8 mouse cellular contexts compared by ENCODE assay signal in genomic region chr6:39205064-39205649, GRCm38 (mm10). TPM values are rescaled to one million over a fixed set of nuclear protein-coding genes. Genes with fewer than 3 reads are reported as not detected.
A peak's percentile ranks its signal among the peaks of the same experiment; 100 is the strongest.
DNase-seq lines count a peak whose midpoint lies in the region; ATAC-seq and TF ChIP-seq lines count a peak whose summit lies in the region.

No protein-coding gene starts in this region.

- H3K27me3 ChIP-seq in embryonic facial prominence, embryonic 13.5 days: no peaks in the 10 kb centered on the region
- no peaks in the 10 kb centered on the region for H3K27me3 ChIP-seq in limb, embryonic 14.5 days (ENCODE audit: control insufficient read depth, insufficient read depth, low read length)
- no peaks in the 10 kb centered on the region for H3K27me3 ChIP-seq in midbrain, embryonic 16.5 days (ENCODE audit: control insufficient read depth, insufficient read depth, low read depth, low read length)
- H3K27me3 ChIP-seq in spleen, adult 2 months (ENCODE audit: control insufficient read depth, insufficient read depth, low read length): no peaks in the 10 kb centered on the region

- H3K4me2 ChIP-seq in embryonic facial prominence, embryonic 13.5 days: peak overlapping the region; percentile 77
- H3K4me2 ChIP-seq in limb, embryonic 14.5 days (replicated peaks; ENCODE audit: low read depth, low read length, severe bottlenecking): peak overlapping the region; percentile 57
- peak overlapping the region; percentile 68 for H3K4me2 ChIP-seq in midbrain, embryonic 16.5 days (ENCODE audit: low read length)

- ATAC-seq in embryonic facial prominence, embryonic 13.5 days (ENCODE audit: insufficient number of reproducible peaks, insufficient read depth, low FRiP score, low TSS enrichment, low read depth): no peak
- ATAC-seq in limb, embryonic 14.5 days (ENCODE audit: low FRiP score, low read depth): peak; percentile 69
- peak; percentile 29; the same call in 1 of the 2 replicates for ATAC-seq in midbrain, embryonic 16.5 days

- TF ChIP-seq CTCF in spleen, adult 2 months (IDR thresholded peaks at IDR 0.05; ENCODE audit: extremely low read depth, insufficient read depth, insufficient read length, insufficient replicate concordance): peak; percentile 15; the same call in 1 of the 2 replicates

- no peak for TF ChIP-seq POLR2A in limb, embryonic 14.5 days (IDR thresholded peaks at IDR 0.05; ENCODE audit: borderline replicate concordance, extremely low read depth, insufficient read depth, insufficient read length)
- peak; percentile 46 for TF ChIP-seq POLR2A in spleen, adult 2 months (IDR thresholded peaks at IDR 0.05; ENCODE audit: low read depth, low read length)

- peak; percentile 95 for DNase-seq in 3T3-L1 (ENCODE audit: low read depth, low spot score)
- peak; percentile 86 for DNase-seq in adrenal gland, postnatal 14 days
- peak; percentile 99 for DNase-seq in heart, adult 11 months
- peak; percentile 82 for DNase-seq in kidney, adult 11 months
- peak; percentile 88 for DNase-seq in limb, embryonic 14.5 days (ENCODE audit: low spot score)
- DNase-seq in spleen, adult 2 months (ENCODE audit: low read depth in 1 of 2, low spot score in 2 of 2): peak; percentile 77 to 86

- peak overlapping the region; percentile 94 for H3K4me3 ChIP-seq in embryonic facial prominence, embryonic 13.5 days
- peak overlapping the region; percentile 97 for H3K4me3 ChIP-seq in limb, embryonic 14.5 days (replicated peaks; ENCODE audit: low read length)
- peak overlapping the region; percentile 99 for H3K4me3 ChIP-seq in midbrain, embryonic 16.5 days (ENCODE audit: low read depth, low read length)
- H3K4me3 ChIP-seq in spleen, adult 2 months (ENCODE audit: extremely low read depth, insufficient read depth, insufficient read length): peak overlapping the region; percentile 99

- no peaks in the 10 kb centered on the region for H3K9me3 ChIP-seq in embryonic facial prominence, embryonic 13.5 days
- no peaks in the 10 kb centered on the region for H3K9me3 ChIP-seq in limb, embryonic 14.5 days (ENCODE audit: control insufficient read depth, low read length)
- no peaks in the 10 kb centered on the region for H3K9me3 ChIP-seq in midbrain, embryonic 16.5 days (replicated peaks; ENCODE audit: control insufficient read depth, low read length, poor library complexity, severe bottlenecking)

- under 1% methylated on average over 30 of the region's 30 CpGs for WGBS in embryonic facial prominence, embryonic 13.5 days
- 0% methylated on average over 29 of the region's 30 CpGs for WGBS in limb, embryonic 14.5 days
- WGBS in midbrain, embryonic 16.5 days: under 1% methylated on average over 30 of the region's 30 CpGs
- WGBS in spleen, adult 2 months: under 1% methylated on average over 30 of the region's 30 CpGs

- 0 out of 2 replicates have a peak, but pooled peaks cover 5% of the 10 kb centered on the region for H3K4me1 ChIP-seq in embryonic facial prominence, embryonic 13.5 days
- H3K4me1 ChIP-seq in limb, embryonic 14.5 days (ENCODE audit: control insufficient read depth, insufficient read depth, low read length): no peaks in the 10 kb centered on the region; the same call in 1 of the 2 replicates
- H3K4me1 ChIP-seq in midbrain, embryonic 16.5 days (ENCODE audit: control insufficient read depth, insufficient read depth, low read length): peaks cover 15% of the 10 kb centered on the region
- peaks cover 6% of the 10 kb centered on the region for H3K4me1 ChIP-seq in spleen, adult 2 months (ENCODE audit: control insufficient read depth, insufficient read depth, insufficient read length)

- peak overlapping the region; percentile 98 for H3K27ac ChIP-seq in embryonic facial prominence, embryonic 13.5 days
- H3K27ac ChIP-seq in limb, embryonic 14.5 days (replicated peaks; ENCODE audit: low read depth, low read length): peak overlapping the region; percentile 98
- H3K27ac ChIP-seq in midbrain, embryonic 16.5 days (ENCODE audit: low read length): peak overlapping the region; percentile 96
- peak overlapping the region; percentile 99 for H3K27ac ChIP-seq in spleen, adult 2 months (ENCODE audit: insufficient read depth, low read length)

- H3K36me3 ChIP-seq in embryonic facial prominence, embryonic 13.5 days: no peaks in the 10 kb centered on the region
- H3K36me3 ChIP-seq in limb, embryonic 14.5 days (ENCODE audit: control insufficient read depth, insufficient read depth, low read length): no peaks in the 10 kb centered on the region
- H3K36me3 ChIP-seq in midbrain, embryonic 16.5 days (ENCODE audit: control insufficient read depth, insufficient read depth, low read length): no peaks in the 10 kb centered on the region
- no peaks in the 10 kb centered on the region for H3K36me3 ChIP-seq in spleen, adult 2 months (ENCODE audit: control insufficient read depth, insufficient read depth, low read length)

- H3K9ac ChIP-seq in embryonic facial prominence, embryonic 13.5 days: peak overlapping the region; percentile 97
- peak overlapping the region; percentile 98 for H3K9ac ChIP-seq in limb, embryonic 14.5 days (ENCODE audit: low read depth, low read length, severe bottlenecking)
- peak overlapping the region; percentile 97 for H3K9ac ChIP-seq in midbrain, embryonic 16.5 days (ENCODE audit: low read depth, low read length)

RNA-seq across cellular contexts. Expression of gene Kdm7a, which starts 1.4 kb away (rescaled TPM):
- total RNA-seq in adrenal gland, postnatal 14 days (2021): 17.0 and 19.5 TPM in 2 replicates
- polyA plus RNA-seq in embryonic facial prominence, embryonic 13.5 days (2015; fragmentation: Nextera tagmentation; extraction: Ambion mirVana): 5.8 and 7.4 TPM in 2 replicates
- 6.3 and 6.8 TPM in 2 replicates for polyA plus RNA-seq in limb, embryonic 14.5 days (2012; rRNA removed)
- 6.4 and 7.5 TPM in 2 replicates for polyA plus RNA-seq in limb, embryonic 14.5 days (2014; fragmentation: Nextera tagmentation; extraction: Ambion mirVana)
- polyA plus RNA-seq in midbrain, embryonic 16.5 days (2015; fragmentation: Nextera tagmentation; extraction: Ambion mirVana): 4.6 and 5.8 TPM in 2 replicates
- 4.5 TPM in 2 replicates for polyA plus RNA-seq in spleen, adult 2 months (2012; rRNA removed)
